Mouse (Mus musculus): ENCODE results near the gene Ccdc169.
"Not testable (repeated sequence)": the region's sequence is repeated elsewhere in the genome, so short reads cannot be mapped to it uniquely, and the experiment has no call there.

Gene Ccdc169

DNA sequence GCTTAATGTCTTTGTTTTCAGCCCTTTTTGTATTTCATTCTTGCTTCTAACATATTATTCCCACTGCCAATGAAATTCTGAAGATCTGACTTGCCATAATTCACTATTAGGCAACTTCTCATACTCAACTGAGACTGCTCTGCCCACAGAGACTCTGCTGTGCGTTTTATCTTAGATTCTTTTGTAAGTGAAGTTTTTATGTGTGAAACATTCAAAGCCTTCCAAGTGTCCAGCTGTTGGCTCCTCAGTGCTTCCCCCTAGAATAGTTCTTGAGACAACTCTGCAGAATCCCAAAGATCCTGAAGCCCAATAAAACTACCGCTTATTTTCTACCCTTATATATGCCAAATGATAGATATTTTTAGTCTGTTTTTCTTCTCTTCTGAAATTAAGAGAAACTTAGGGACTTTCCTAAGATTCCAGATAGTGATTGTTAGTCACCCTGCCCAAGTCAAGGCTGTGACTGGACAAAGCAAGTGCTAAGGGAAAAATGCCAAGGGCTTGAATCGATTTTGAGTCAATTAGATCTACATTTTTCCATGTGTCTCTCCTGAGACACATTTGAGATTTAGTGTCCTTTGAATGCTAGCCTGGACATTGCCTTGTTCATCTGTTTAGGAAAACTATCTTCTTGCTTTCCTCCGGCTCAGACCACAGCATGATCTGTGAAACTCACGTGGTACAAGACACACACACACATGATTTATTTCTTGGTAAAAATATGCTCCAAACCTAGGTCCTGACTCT is 58.6 kb downstream of the Ccdc169 start:
- no peak for DNase-seq (ENCODE audit: low spot score in 2 of 2)

DNA sequence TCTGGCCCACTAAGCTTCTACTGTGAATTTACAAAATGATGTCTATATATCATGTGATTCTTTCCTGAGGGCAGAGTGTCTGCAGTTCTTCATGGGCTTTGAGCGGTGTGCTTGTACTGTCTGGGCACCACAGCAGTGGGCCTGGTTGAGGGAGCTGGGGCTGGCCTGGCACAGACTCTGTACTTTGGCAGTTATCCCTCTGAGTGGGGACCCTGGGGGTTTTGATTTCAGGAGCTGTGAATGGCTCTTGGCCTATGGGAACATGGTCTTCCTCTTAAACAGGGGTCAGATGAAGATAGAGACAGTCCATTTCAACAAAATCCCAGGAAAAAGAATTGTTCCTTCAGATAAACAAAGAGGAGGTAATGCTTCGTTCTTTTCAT is 59.2 kb downstream of the Ccdc169 start:
- no peak for DNase-seq (ENCODE audit: low spot score in 2 of 2)

DNA sequence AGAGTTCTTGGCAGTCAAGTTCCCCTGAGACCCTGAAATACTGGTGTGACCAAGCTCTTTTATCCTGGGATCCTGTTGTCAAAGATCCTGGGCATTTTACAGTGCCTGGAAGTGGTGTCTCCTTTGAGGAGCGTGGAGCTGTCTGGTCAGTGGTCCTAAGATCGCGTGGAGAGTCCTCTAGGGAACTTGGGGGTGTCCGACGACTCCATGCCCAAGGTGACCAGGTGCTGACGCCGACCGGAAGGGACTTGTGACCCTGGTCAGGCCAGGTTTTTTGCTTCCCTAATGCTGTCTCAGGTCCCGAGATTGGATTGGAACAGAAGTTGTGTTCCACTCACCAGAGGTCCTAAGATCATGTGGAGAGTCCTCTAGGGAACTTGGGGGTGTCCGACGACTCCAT is 66.5 kb downstream of the Ccdc169 start:
- DNase-seq (ENCODE audit: low spot score in 2 of 2): not testable (repeated sequence)

DNA sequence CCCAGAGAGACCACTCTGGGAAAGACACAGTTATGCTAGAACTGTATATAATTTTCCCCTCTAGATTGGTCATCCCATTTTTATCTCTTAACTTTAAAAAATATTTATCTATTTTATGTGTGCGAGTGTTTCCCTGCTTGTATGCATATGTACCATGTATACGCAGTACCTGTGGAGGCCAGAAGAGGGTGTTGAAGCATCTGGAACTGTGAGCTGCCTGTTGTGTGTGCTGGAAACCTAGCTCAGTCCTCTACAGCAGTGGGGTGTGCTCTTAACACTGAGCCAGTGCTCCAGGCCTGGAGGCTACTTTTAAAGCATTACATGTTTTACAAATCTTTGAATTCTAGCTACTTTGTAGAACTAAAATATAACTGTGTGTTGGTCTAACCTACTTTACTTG is 69.3 kb downstream of the Ccdc169 start:
- no peak for DNase-seq (ENCODE audit: low spot score in 2 of 2)

DNA sequence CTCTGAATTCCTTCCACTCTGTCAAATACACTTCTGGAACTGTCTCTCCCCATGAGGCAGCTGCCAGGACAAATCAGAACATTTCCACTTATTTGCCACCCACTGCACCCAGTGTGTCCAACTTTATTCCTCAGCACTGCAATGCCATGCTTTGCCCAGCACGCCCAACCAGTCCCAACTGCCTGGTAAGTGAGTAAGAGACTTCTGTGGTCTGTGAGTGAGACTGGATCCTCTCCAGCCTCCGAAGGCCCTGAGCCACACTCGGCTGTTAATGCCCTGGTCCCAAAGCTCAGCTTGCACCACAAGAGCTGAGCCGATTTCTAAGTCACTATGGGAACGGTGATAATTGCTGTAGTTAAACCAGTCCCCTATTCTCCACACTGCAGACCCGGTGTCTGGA is 70.5 kb downstream of the Ccdc169 start:
- DNase-seq (ENCODE audit: low spot score in 2 of 2): no peak

DNA sequence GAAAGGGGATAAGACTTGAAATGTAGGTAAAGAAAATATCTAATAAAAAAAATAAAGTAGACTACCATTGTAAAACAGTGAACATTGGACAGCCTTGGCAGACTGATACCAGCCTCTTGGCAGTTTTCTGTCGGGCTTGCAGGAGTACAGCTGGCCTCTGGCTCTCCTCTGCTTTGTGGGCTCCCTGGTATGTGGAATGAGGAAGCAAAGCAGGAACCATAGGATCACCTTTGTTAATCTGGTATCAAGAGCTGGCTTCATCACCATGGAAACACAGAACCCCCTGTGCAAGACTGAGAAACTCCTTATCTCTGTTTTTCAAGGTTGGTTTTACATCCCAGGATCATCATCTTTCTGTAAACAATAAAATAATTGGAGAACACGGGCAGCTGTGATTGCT is 75.1 kb downstream of the Ccdc169 start:
- DNase-seq (ENCODE audit: low spot score in 2 of 2): no peak

DNA sequence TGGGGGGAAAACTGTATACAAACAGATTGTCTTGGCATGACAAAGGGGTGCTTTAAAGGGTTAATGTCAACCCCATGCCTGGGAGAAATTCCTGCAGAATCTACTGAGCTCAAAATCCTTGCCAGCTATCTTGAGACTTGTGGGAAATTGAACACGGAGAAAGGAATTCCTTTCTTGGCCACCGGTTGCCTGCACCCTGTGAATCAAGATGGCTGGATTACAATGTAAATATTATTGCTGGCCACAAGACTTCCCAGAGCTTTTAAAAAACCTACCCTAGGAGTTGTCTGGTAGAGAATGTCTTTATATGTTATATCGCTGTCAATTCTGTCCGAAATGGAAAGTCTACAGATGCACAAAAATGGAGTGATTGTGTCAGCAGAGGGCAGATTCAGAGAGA is 76.6 kb downstream of the Ccdc169 start:
- no peak for DNase-seq (ENCODE audit: low spot score in 2 of 2)

DNA sequence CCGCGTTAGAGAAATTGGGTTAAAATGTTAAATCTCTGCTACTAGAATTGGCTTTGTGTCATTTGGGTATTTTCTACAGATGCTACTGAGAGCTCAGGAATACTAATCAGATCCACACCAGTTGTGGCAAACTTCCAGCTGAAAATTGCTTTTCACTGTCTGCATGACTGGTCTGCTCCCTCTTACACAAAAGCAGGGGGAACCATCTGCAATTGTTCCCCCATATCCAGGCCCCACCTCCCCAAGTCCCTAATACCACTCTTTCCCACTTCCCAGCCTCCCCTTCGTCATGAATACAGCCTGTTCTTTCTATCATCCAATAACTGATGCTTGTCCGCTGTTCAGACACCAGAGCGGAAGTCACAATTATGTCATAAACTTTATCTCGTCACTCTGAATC is 77.3 kb downstream of the Ccdc169 start:
- no peak for DNase-seq (ENCODE audit: low spot score in 2 of 2)

DNA sequence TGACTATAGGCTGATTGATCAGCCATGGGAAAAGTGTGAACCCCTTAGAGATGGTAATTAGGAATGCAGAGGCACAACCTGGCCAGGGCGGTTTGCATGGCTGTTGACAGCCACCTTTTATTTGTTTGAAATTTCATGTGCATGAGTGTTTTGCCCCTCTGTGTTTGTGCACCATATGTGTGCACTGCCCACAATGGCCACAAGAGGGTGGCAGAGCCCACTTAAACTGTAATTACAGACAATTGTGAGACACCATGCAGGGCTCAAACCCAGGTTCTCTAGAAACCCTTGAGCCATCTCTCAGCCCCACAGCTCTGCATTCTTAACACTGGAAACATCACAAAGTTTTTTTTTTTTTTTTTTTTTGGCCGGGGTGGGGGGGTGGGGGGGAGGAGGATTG is 85.4 kb downstream of the Ccdc169 start:
- no peak for DNase-seq (ENCODE audit: low spot score in 2 of 2)

Data from frontal cortex, postnatal 25 days (tissue).